Mouse (Mus musculus): ENCODE results near the gene B020004J07Rik. TPM values are rescaled to one million over a fixed set of nuclear protein-coding genes. Genes with fewer than 3 reads are reported as not detected.

Gene B020004J07Rik
- polyA plus RNA-seq (2015; fragmentation: Illumina TruSeq; extraction: RNeasy Lipid Tissue Mini Kit (QIAGEN cat#74804); ENCODE audit: insufficient read depth, low replicate concordance) = not detected

GRCm38 (mm10) chr4:101843923-101844322 lies at the start of gene B020004J07Rik:
Gene B020004J07Rik, minus strand, starts transcription at chr4:101844023.

Other genes with a start within 250 kb of the B020004J07Rik start
- gene Leprot, start 196.3 kb downstream of the B020004J07Rik start, polyA plus RNA-seq (2015; fragmentation: Illumina TruSeq; extraction: RNeasy Lipid Tissue Mini Kit (QIAGEN cat#74804); ENCODE audit: insufficient read depth, low replicate concordance) = 107 TPM
- 28.4 TPM for gene Lepr, start 126.6 kb downstream of the B020004J07Rik start, polyA plus RNA-seq (2015; fragmentation: Illumina TruSeq; extraction: RNeasy Lipid Tissue Mini Kit (QIAGEN cat#74804); ENCODE audit: insufficient read depth, low replicate concordance)
- not detected for gene C130073F10Rik, start 49.8 kb upstream of the B020004J07Rik start, polyA plus RNA-seq (2015; fragmentation: Illumina TruSeq; extraction: RNeasy Lipid Tissue Mini Kit (QIAGEN cat#74804); ENCODE audit: insufficient read depth, low replicate concordance)
- gene Gm12800, start 65.1 kb upstream of the B020004J07Rik start, polyA plus RNA-seq (2015; fragmentation: Illumina TruSeq; extraction: RNeasy Lipid Tissue Mini Kit (QIAGEN cat#74804); ENCODE audit: insufficient read depth, low replicate concordance) = not detected
- not detected for gene Gm12794, start 96.4 kb upstream of the B020004J07Rik start, polyA plus RNA-seq (2015; fragmentation: Illumina TruSeq; extraction: RNeasy Lipid Tissue Mini Kit (QIAGEN cat#74804); ENCODE audit: insufficient read depth, low replicate concordance)
- gene Gm12790, start 137.0 kb upstream of the B020004J07Rik start, polyA plus RNA-seq (2015; fragmentation: Illumina TruSeq; extraction: RNeasy Lipid Tissue Mini Kit (QIAGEN cat#74804); ENCODE audit: insufficient read depth, low replicate concordance) = not detected
- gene Gm12789, start 142.6 kb upstream of the B020004J07Rik start, polyA plus RNA-seq (2015; fragmentation: Illumina TruSeq; extraction: RNeasy Lipid Tissue Mini Kit (QIAGEN cat#74804); ENCODE audit: insufficient read depth, low replicate concordance) = not detected
- gene Pde4b, start 243.5 kb upstream of the B020004J07Rik start, polyA plus RNA-seq (2015; fragmentation: Illumina TruSeq; extraction: RNeasy Lipid Tissue Mini Kit (QIAGEN cat#74804); ENCODE audit: insufficient read depth, low replicate concordance) = 71.6 TPM

Measured in spleen, adult 10 weeks (tissue).